In the genomic region with DNA sequence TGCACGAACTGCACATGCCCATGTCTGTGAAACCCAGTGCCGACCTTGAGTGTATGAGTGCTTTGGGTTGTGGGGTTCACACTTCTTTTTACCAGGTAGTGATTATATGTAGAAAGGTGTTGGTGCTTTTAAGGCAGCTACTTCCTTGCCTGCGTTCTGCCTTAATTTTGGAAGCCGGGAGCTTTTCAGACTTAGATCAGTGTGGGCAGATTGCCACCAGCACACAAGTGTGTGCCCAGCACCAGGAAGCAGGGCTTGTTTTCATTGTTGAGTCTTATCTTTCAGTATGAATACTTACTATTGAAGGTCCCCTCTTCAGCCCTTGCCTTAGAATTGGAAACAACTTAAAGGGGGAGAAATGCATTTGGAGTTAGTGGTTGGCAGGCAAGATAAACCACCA, we compare ENCODE assay signal across 17 mouse cellular contexts. TPM values are rescaled to one million over a fixed set of nuclear protein-coding genes. Genes with fewer than 3 reads are reported as not detected.
A peak's percentile ranks its signal among the peaks of the same experiment; 100 is the strongest.
DNase-seq lines count a peak whose midpoint lies in the region; ATAC-seq and TF ChIP-seq lines count a peak whose summit lies in the region.
"Had no signal": no experiment of that assay in that cellular context is flagged by ENCODE, and none has a peak within 500 bp of the region (broad histone marks: within the 10 kb centered on the region; RNA-seq: fewer than 3 reads in every experiment).

No protein-coding gene starts in this region.

- WGBS in heart, embryonic 15.5 days, result 57% methylated on average over 4 of the region's 4 CpGs
- WGBS in lung, postnatal 0 days, result 61% methylated on average over 4 of the region's 4 CpGs
- WGBS in stomach, embryonic 16.5 days, result 69% methylated on average over 4 of the region's 4 CpGs

- no peaks in the 10 kb centered on the region for H3K27me3 ChIP-seq in heart, embryonic 15.5 days
- no peaks in the 10 kb centered on the region for H3K27me3 ChIP-seq in lung, postnatal 0 days (replicated peaks; ENCODE audit: insufficient read depth, low read length)
- no peaks in the 10 kb centered on the region for H3K27me3 ChIP-seq in stomach, embryonic 16.5 days (ENCODE audit: control insufficient read depth, insufficient read depth, low read length)
- H3K27me3 ChIP-seq: hindbrain, embryonic 12.5 days had no signal

- TF ChIP-seq EP300 in lung, postnatal 0 days (IDR thresholded peaks at IDR 0.05), result no peak

- no peak for DNase-seq in heart, adult 8-10 months (ENCODE audit: low spot score)
- peak; percentile 49 for DNase-seq in lung, postnatal 36 days
- no peak for DNase-seq in lung, postnatal 0 days (ENCODE audit: low spot score)
- no peak for DNase-seq in urinary bladder, adult 18-20 months (ENCODE audit: low spot score in 2 of 2)
- DNase-seq: adrenal gland, adult 2 months; adrenal gland, postnatal 25 days; forebrain, postnatal 0 days; gastrocnemius, postnatal 25 days; heart, postnatal 10 days; heart, postnatal 4 days had no signal

- H3K4me2 ChIP-seq in heart, embryonic 15.5 days, result no peak overlapping the region
- H3K4me2 ChIP-seq in lung, postnatal 0 days (replicated peaks; ENCODE audit: low read depth, low read length), result no peak overlapping the region
- H3K4me2 ChIP-seq in stomach, embryonic 16.5 days (ENCODE audit: low read depth, low read length), result no peak overlapping the region
- H3K4me2 ChIP-seq: heart, embryonic 11.5 days; hindbrain, embryonic 12.5 days had no signal

- H3K4me3 ChIP-seq in heart, embryonic 15.5 days, result no peak overlapping the region
- no peak overlapping the region for H3K4me3 ChIP-seq in lung, postnatal 0 days (ENCODE audit: low read depth, low read length)
- H3K4me3 ChIP-seq in stomach, embryonic 16.5 days (replicated peaks; ENCODE audit: low read length), result no peak overlapping the region
- H3K4me3 ChIP-seq: embryonic facial prominence, embryonic 10.5 days; hindbrain, embryonic 12.5 days had no signal

- H3K4me1 ChIP-seq in heart, embryonic 15.5 days (replicated peaks), result peaks cover 89% of the 10 kb centered on the region
- H3K4me1 ChIP-seq in lung, postnatal 0 days (ENCODE audit: insufficient read depth, low read depth, low read length), result peaks cover 4% of the 10 kb centered on the region; the same call in 1 of the 2 replicates
- H3K4me1 ChIP-seq in stomach, embryonic 16.5 days (ENCODE audit: control insufficient read depth, insufficient read depth, low read length), result peaks cover 67% of the 10 kb centered on the region

- peak overlapping the region; percentile 9; the same call in 1 of the 2 replicates for H3K27ac ChIP-seq in heart, embryonic 15.5 days
- H3K27ac ChIP-seq in lung, postnatal 0 days (ENCODE audit: low read length), result no peak overlapping the region
- H3K27ac ChIP-seq in stomach, embryonic 16.5 days (ENCODE audit: low read length), result peak overlapping the region; percentile 26; the same call in 1 of the 2 replicates
- H3K27ac ChIP-seq: embryonic facial prominence, embryonic 10.5 days; hindbrain, embryonic 12.5 days had no signal

- no peak for ATAC-seq in heart, embryonic 15.5 days (replicated peaks; ENCODE audit: insufficient number of reproducible peaks, insufficient read depth, low FRiP score, low read depth)
- no peak for ATAC-seq in lung, postnatal 0 days
- no peak for ATAC-seq in stomach, embryonic 16.5 days (ENCODE audit: insufficient read depth, low FRiP score)
- ATAC-seq: forebrain, postnatal 0 days; hindbrain, embryonic 16.5 days; inflammation-experienced regulatory T-cells, adult 6 months had no signal

- no peaks in the 10 kb centered on the region for H3K36me3 ChIP-seq in heart, embryonic 15.5 days
- H3K36me3 ChIP-seq in lung, postnatal 0 days (ENCODE audit: insufficient read depth, low read length), result no peaks in the 10 kb centered on the region
- no peaks in the 10 kb centered on the region for H3K36me3 ChIP-seq in stomach, embryonic 16.5 days (ENCODE audit: control insufficient read depth, insufficient read depth, low read length)

- TF ChIP-seq CTCF in lung, postnatal 0 days (IDR thresholded peaks at IDR 0.05), result no peak

- H3K9me3 ChIP-seq in heart, embryonic 15.5 days (replicated peaks), result no peaks in the 10 kb centered on the region
- no peaks in the 10 kb centered on the region for H3K9me3 ChIP-seq in lung, postnatal 0 days (ENCODE audit: low read length)
- H3K9me3 ChIP-seq in stomach, embryonic 16.5 days (replicated peaks; ENCODE audit: control insufficient read depth, low read length), result no peaks in the 10 kb centered on the region
- H3K9me3 ChIP-seq: embryonic facial prominence, embryonic 10.5 days; hindbrain, embryonic 12.5 days had no signal

- no peak overlapping the region for H3K9ac ChIP-seq in heart, embryonic 15.5 days
- H3K9ac ChIP-seq in lung, postnatal 0 days (replicated peaks; ENCODE audit: low read depth), result no peak overlapping the region
- no peak overlapping the region; the same call in 1 of the 2 replicates for H3K9ac ChIP-seq in stomach, embryonic 16.5 days (ENCODE audit: low read length)
- H3K9ac ChIP-seq: forebrain, postnatal 0 days; hindbrain, embryonic 12.5 days had no signal

RNA-seq across cellular contexts. Expression of a gene that starts 32.0 kb away (rescaled TPM):
- polyA plus RNA-seq in heart, embryonic 15.5 days (2015; fragmentation: Nextera tagmentation; extraction: Ambion mirVana), result 53.3 and 69.1 TPM in 2 replicates
- 10 to 100 TPM; 34.2 to 42.5 (median 36.2) TPM for total RNA-seq in heart, adult 8-10 months (2022)
- polyA plus RNA-seq in lung, postnatal 0 days (2015; fragmentation: Nextera tagmentation; extraction: Ambion mirVana), result 40.2 and 49.8 TPM in 2 replicates
- 48.4 and 52.8 TPM in 2 replicates for polyA plus RNA-seq in stomach, embryonic 16.5 days (2015; fragmentation: Nextera tagmentation; extraction: Ambion mirVana)
